Mouse (Mus musculus) embryo, embryonic 11.5 days (tissue): ENCODE data around the gene Kcng1.

Source experiments
- DNase-seq: peaks from one replicate; pipeline ENCODE4 v3.0.0-alpha.2; 2012; ENCODE audit warnings: low read depth, low spot score

Gene Kcng1

GRCm38 (mm10) chr2:168260124-168260523 is 21.4 kb downstream of the Kcng1 start:
- no peak for DNase-seq

DNA sequence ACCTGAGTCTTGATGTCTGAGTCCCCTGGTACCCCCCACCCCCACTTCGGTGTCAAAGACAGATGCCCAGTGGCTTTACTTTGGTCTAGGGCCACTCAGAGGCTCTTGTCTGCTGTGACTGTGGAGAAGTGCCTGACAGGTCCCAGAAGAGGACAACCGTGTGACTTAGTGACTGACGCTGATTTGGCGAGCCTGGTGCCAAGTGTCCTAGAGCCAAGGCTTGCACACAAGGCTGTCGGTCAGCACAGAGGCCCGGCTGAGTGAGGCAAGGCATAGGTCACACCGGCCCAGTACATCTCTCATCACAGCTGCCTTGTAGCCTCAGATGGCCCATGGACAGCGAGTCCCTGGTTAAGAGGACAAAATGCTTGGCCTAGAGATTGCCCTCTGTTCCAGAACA is 22.5 kb downstream of the Kcng1 start:
- DNase-seq, result no peak

- DNase-seq, result no peak
These were observed 24.3 kb downstream of the Kcng1 start for GRCm38 (mm10) chr2:168257188-168257587.

DNA sequence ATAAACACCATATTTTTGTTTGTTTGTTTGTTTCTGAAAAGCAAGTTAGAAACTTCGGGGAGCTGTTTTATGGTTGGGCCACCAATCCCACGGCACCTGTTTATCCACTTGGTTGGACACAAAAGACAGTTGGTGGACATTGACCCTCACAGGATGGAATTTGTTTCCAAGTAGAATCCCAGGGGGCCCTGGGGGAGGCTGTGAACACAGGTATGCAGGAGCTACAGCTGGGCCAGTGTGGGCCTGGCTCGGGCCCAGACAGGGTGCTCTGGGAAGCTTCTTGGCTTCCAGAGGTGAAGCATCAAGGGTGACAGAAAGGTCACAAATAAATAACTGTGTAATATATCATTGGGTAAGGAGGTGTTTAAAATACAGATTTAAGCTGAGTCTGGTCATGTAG is 25.0 kb downstream of the Kcng1 start:
- DNase-seq, result no peak

- no peak for DNase-seq
These were observed 27.7 kb downstream of the Kcng1 start for GRCm38 (mm10) chr2:168253822-168254221.

DNA sequence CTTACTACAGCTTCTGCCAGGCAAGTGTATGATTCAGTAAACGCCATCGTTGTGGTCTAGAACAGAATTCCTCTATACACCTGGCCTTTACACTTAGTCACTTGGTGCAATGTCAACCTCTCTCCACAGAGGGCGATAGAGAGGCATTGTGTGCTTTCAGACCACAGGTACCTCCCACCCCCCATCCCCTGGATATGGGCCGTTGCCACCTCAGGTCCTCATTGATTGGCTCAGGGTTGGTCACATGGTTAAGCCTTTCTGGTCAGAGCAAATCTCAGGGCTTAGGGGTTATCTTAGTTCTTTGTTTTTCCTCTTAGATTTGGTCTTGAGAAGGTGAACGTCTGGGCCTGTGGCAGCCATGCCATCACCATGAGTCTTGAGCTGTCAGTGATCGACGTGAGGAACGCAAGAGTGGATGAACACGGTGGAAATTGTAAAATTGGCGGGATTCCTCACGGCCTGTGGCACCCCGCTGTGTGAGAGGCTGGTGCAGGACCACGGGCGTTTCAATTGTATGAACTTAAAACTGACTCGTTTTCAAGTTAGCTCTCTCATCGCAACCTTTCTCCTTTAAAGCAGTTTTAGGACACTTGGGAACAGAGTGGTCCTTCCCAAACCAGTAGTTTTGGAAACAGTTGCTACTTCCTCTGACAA is 28.8 kb downstream of the Kcng1 start:
- peak; percentile 56 for DNase-seq

DNA sequence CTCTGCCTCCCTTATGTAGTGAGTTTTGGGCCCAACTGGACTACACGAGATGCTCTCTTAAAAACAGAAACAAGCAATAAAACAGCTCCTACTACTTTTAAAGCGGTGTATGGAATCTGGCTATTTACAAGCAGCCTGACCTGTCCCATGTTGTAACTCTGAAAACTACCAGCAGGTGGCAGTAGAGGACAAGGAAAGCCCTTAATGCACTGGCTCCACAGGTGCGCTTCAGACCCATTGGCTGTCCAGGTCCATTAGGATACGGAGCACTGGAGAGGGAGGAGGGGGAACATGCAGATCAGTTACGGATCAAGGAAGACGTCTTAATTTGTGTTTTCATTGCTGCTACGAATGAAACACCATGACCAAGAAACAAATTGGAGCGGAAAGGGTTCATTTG is 31.3 kb downstream of the Kcng1 start:
- DNase-seq, result peak; percentile 80

DNA sequence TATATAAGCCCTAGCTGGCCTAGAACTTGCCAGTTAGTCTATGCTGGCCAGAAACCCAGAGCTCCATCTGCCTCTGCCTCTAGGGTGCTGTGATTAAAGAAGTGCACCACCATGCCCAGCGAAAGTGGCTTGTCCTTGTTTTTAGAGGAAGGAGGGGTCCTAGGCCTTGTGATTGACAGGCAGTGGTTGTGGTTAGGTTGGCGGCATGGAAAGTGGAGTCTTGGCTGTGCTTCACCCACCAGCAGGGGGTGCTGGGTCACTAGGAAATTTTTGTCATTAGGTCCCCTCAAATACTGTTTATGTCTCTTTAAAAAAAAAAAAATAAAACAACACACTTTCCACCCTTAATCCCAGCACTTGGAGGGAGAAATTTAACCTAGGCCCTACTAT is 32.7 kb downstream of the Kcng1 start:
- no peak for DNase-seq

- no peak for DNase-seq
These were observed 33.2 kb downstream of the Kcng1 start for GRCm38 (mm10) chr2:168248167-168248855.

GRCm38 (mm10) chr2:168245571-168245970 is 36.0 kb downstream of the Kcng1 start:
- no peak for DNase-seq

DNA sequence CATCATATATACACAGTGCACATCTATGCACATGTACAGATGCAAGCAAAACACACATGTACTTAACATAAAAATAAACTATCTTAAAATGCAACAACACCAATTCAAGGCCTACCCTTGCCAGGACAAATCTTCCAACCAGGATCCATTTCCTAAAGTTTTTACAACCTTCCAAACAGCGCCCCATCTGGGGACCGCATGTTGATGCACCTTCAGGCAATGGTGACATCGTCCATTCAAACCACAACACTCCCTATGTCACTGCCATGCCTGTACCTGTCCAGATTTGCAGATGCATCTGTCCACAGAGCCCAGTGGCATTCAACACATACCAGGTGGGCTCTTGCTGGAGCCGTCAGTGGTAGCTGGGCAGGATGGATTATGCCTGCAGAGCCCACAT is 38.3 kb downstream of the Kcng1 start:
- DNase-seq, result no peak

- no peak for DNase-seq
These were observed 38.7 kb downstream of the Kcng1 start for GRCm38 (mm10) chr2:168242841-168243240.

GRCm38 (mm10) chr2:168238335-168238734 is 43.2 kb downstream of the Kcng1 start:
- no peak for DNase-seq

GRCm38 (mm10) chr2:168233286-168233685 is 48.2 kb downstream of the Kcng1 start:
- DNase-seq, result no peak

- DNase-seq, result no peak
These were observed 50.1 kb downstream of the Kcng1 start for GRCm38 (mm10) chr2:168231471-168231829.

DNA sequence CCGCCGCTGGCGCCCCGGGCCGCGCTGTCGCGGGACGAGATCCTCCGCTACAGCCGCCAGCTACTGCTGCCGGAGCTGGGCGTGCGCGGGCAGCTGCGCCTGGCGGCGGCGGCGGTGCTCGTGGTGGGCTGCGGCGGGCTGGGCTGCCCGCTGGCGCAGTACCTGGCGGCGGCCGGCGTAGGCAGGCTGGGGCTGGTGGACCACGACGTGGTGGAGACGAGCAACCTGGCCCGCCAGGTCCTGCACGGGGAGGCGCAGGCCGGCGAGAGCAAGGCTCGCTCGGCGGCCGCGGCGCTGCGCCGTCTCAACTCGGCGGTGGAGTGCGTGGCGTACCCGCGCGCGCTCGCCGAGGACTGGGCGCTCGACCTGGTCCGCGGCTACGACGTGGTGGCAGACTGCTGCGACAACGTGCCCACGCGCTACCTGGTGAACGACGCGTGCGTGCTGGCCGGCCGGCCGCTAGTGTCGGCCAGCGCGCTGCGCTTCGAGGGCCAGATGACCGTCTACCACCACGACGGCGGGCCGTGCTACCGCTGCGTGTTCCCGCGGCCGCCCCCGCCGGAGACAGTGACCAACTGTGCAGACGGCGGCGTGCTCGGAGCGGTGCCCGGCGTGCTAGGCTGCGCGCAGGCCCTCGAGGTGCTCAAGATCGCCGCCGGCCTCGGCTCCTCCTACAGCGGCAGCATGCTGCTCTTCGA is 50.6 kb downstream of the Kcng1 start:
- DNase-seq, result no peak

GRCm38 (mm10) chr2:168230026-168230728 is 51.4 kb downstream of the Kcng1 start, which contains the start of the genes Gm20716, Dpm1 and Mocs3:
TSS of gene Gm20716 (minus strand) at chr2:168230364.
TSS of gene Dpm1 (minus strand) at chr2:168230591.
TSS of gene Mocs3 (plus strand) at chr2:168230622.
- DNase-seq, result peak; percentile 75

DNA sequence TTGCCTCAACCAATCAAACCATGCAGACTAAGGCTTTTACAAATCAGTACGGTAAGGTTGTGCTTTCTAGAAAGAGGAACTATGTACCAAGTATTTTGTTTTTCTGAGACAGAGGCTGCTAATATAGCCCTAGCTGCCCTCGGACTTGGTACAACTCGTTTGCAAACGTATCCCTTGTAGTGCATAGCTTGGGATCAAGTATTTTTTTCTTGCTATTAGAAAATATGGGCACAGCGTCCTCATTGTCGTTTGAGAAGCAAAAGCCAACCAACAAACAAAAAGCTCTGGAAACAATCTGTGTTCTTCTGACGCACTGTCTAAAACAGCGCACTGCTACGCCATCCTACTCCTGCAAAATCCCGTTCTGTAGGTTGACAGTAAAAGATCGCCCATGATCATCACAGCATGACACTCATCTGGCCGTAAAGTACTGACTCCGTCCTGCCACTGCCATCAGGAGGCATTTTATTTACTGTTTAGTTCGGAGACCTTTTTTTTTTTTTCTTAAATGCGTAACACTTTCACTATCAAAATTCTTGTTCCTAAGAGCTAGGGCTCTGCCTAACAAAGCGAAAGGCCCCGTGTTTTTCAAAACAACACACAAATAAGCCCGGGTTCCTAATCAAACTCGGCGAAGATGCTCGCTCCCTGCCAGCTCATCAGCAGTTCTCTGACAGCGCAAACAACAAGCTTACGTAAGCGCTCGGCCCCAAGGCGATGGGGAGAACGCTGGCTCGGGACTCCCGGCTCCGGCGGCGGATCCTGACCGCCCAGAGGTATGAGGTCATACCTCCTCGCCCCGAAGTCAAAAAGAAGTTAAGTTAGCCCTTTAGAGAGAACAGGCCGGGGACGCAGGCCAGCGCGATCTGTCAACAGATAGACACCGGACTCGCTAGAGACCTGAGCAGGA is 52.2 kb downstream of the Kcng1 start:
- no peak for DNase-seq

GRCm38 (mm10) chr2:168223326-168223725 is 58.2 kb downstream of the Kcng1 start:
- DNase-seq, result no peak

- no peak for DNase-seq
These were observed 67.6 kb downstream of the Kcng1 start for GRCm38 (mm10) chr2:168213788-168214397.
